Mouse (Mus musculus) frontal cortex, postnatal 25 days (tissue): Measurements from ENCODE around the gene Mc3r.

Source experiments
- DNase-seq, 2 experiments: peaks; one replicate each; pipeline ENCODE4 v3.0.0; 2022; ENCODE audit warnings: low spot score in 2 of 2

The Mc3r gene

DNA sequence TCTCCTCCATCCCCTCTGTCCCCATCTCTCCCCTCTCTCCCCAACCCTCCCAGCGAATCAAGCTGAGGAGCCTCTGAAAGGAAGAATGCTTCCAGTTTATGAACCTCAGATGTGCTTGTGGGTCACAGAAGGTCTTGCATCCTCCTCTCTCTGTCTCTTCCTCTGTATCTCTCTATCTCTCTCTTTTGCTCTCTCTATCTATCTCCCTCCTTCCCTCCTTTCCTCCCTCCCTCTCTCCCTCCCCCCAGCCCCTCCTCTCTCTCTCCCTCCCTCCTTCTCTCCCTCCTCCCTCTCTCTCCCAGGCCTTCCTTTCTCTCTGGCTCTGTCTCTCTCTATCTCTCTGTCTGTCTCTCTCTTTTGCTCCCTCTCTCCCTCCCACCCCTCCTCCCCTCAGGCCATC lies 50.2 kb downstream of the Mc3r start:
- DNase-seq, result no peak

DNA sequence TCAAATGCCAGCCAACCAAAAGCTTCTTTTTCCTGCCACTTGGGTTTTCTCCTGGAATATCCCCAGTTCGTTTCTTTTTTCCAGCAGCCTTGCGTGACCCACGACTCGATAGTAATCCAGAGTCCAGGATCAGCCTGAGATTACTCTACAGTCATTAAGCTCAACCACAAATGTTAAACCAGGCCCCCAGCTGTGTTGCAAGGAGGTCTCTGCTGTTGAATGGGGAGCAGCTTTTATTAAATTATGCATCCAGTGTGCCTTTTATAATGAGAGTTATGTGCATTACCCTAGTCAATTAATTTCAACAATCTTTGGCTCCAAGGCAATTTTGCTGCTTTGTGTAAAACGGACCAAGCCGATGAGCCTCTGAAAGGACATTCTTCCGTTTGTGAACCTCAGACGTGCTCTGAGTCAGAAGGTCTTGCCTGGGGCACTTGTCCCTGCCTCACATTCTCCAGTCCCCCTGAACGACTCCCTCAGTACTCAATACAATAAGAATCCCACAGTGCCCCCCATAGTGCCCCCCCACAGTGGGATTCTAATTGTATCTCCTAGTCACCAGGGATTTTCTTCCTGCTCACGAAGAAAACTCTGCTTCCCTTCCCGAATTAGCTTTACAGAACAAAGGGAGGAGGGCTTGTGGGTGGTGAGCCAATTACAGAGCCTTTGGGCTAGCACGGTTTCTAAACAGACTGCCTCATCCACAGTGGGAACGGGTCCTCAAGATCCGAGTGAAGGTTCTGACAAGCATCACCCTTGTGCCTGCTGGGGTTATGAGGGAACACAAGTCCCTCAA lies 51.0 kb downstream of the Mc3r start:
- DNase-seq, result no peak
